Mouse (Mus musculus) liver, postnatal 0 days (tissue): Measurements from ENCODE around the gene Ugt1a8. TPM values are rescaled to one million over a fixed set of nuclear protein-coding genes. Genes with fewer than 3 reads are reported as not detected.

Experiments used
- ATAC-seq: fragments of 200-750 bp; cut with Nextera tagmentation; 2 replicates; pipeline ENCODE4 v1.8.0; 2017; ENCODE audit warnings: mild to moderate bottlenecking, moderate library complexity
- DNase-seq: peaks from one replicate; pipeline ENCODE4 v3.0.0-alpha.2; 2016
- H3K27ac ChIP-seq: fragments of 300-500 bp; sonication (generic); 2 replicates; pipeline ENCODE4 v1.5.1; 2014; ENCODE audit warnings: antibody characterized with exemption, moderate library complexity, mild to moderate bottlenecking, low read depth
- H3K27me3 ChIP-seq: fragments of 300-500 bp; sonication (generic); 2 replicates; pipeline ENCODE4 v1.6.1; 2014; ENCODE audit warnings: low read length, control low read depth, mixed read lengths; ENCODE audit not compliant: insufficient read depth
- H3K36me3 ChIP-seq: fragments of 300-500 bp; sonication (generic); replicated peaks from 2 replicates; pipeline ENCODE4 v1.6.1; 2014; ENCODE audit warnings: mild to moderate bottlenecking, control low read depth, low read length, moderate library complexity, mixed read lengths; ENCODE audit not compliant: insufficient read depth
- H3K4me1 ChIP-seq: fragments of 300-500 bp; sonication (generic); 2 replicates; pipeline ENCODE4 v1.6.1; 2014; ENCODE audit warnings: antibody characterized with exemption, mild to moderate bottlenecking, control low read depth; ENCODE audit not compliant: insufficient read depth
- H3K4me2 ChIP-seq: fragments of 300-500 bp; sonication (generic); 2 replicates; pipeline ENCODE4 v1.6.1; 2014; ENCODE audit warnings: low read depth, mild to moderate bottlenecking, low read length, moderate library complexity, mixed read lengths
- H3K4me3 ChIP-seq: fragments of 300-500 bp; sonication (generic); 2 replicates; pipeline ENCODE4 v1.5.1; 2014; ENCODE audit warnings: low read depth, low read length
- H3K9ac ChIP-seq: fragments of 300-500 bp; sonication (generic); replicated peaks from 2 replicates; pipeline ENCODE4 v1.6.1; 2014; ENCODE audit warnings: mild to moderate bottlenecking, moderate library complexity
- H3K9me3 ChIP-seq: fragments of 300-500 bp; sonication (generic); 2 replicates; pipeline ENCODE4 v1.6.1; 2016; ENCODE audit warnings: mild to moderate bottlenecking, control low read depth, low read length, mixed read lengths
- CTCF ChIP-seq: sonication (generic); IDR thresholded peaks from 2 replicates; pipeline ENCODE4 v1.5.1; 2016; ENCODE audit warnings: antibody characterized with exemption, low read depth
- EP300 ChIP-seq: IDR thresholded peaks from 2 replicates; pipeline ENCODE4 v1.6.1; 2016; ENCODE audit warnings: antibody characterized with exemption, low read depth, mild to moderate bottlenecking
- WGBS: fragments of 180-500 bp; shearing (Covaris S2); extraction: QIAGEN DNeasy Blood & Tissue Kit; methylation state at CpG from one replicate; pipeline ENCODE4 v1.1.7; 2014; ENCODE audit not compliant: insufficient replicate concordance; 5-methylcytosine and 5-hydroxymethylcytosine counted together
- polyA plus RNA-seq: library from polyadenylated mRNA; unstranded; fragments of >200 nt; fragmentation: Nextera tagmentation; extraction: Ambion mirVana; gene quantifications from 2 replicates; pipeline ENCODE4 v1.2.1, GENCODE M21; 2015

Ugt1a8 gene
- polyA plus RNA-seq, 1 experiment from 2014 or later = not detected

DNA sequence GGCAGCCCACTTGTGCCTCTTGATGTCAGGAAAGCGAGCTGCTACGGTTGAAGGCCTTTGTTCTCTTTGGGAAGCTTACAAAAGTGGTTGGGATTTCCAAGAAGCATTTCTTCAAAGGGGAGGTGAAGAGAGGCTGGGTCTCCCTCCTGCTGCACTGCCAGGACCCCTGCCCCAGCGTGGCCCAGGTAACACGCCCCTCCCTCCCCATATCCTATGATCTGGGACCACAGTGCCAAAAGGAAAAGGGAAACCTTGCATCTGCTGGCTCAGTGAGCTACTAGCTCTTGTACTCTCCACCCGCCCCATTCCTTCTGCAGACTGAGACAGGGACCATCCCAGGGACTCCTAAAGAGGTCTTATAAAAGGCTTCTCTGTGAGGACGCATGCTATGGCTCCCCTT is 170.1 kb downstream of the Ugt1a8 start:
- no peaks in the 10 kb centered on the region for H3K27me3 ChIP-seq
- H3K4me2 ChIP-seq = no peak overlapping the region
- ATAC-seq = no peak
- peaks cover 65% of the 10 kb centered on the region for H3K4me1 ChIP-seq
- WGBS = 75% methylated on average over 6 of the region's 6 CpGs
- H3K4me3 ChIP-seq = no peak overlapping the region
- peaks cover 16% of the 10 kb centered on the region for H3K36me3 ChIP-seq
- H3K9ac ChIP-seq = no peak overlapping the region
- no peak overlapping the region for H3K27ac ChIP-seq
- no peak for DNase-seq
- TF ChIP-seq CTCF (no peak), EP300 (no peak)
- H3K9me3 ChIP-seq = no peaks in the 10 kb centered on the region

GRCm38 (mm10) chr1:88258361-88258760 is 170.7 kb downstream of the Ugt1a8 start:
- no peaks in the 10 kb centered on the region for H3K9me3 ChIP-seq
- ATAC-seq = no peak
- H3K4me3 ChIP-seq = no peak overlapping the region
- H3K27ac ChIP-seq = no peak overlapping the region
- no peak overlapping the region for H3K9ac ChIP-seq
- DNase-seq = no peak
- peaks cover 23% of the 10 kb centered on the region for H3K36me3 ChIP-seq
- 60% methylated on average over 6 of the region's 6 CpGs for whole genome bisulfite sequencing
- H3K4me2 ChIP-seq = no peak overlapping the region
- TF ChIP-seq EP300 (no peak), CTCF (no peak)
- peaks cover 60% of the 10 kb centered on the region for H3K4me1 ChIP-seq
- H3K27me3 ChIP-seq = no peaks in the 10 kb centered on the region

DNA sequence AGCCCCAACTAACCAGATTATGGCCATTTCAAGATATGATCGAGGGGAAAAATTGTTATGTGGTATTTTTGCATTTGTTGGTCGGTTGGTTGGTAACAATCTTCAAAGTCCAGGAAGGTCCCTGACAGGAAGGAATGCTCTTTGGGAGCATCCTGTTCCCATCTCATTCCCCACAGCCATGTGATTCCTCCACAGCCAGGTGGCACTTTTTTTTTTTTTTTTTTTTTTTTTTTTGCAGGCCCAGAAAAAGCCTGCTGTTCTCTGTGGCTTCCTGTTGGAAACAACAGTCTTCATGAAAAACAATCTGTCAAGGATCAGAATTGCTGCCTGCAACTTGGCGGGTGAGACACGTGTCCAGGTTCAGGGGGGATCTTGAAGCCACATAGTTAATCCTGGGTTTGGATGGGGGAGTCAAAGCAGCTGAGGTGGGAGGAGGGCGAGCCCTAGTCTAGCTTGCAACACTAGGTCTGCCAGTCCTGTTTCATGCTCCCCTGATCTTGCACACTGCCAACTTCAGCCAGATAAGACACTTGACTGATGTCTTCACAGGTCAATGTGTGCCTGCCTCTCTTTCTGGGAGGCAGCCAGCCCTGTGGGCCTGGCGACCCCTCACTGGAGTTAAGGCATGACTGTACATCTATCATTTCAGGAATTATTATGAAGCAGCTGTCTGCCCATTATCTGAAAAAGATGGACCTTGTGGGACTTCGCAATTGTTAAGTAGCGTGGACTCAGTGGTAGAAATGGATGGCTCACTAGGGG is 171.4 kb downstream of the Ugt1a8 start:
- no peak for ATAC-seq
- no peaks in the 10 kb centered on the region for H3K9me3 ChIP-seq
- H3K4me2 ChIP-seq = no peak overlapping the region

GRCm38 (mm10) chr1:88259643-88260024 is 172.0 kb downstream of the Ugt1a8 start:
- Histone ChIP-seq H3K4me2 (no peak overlapping the region), H3K9me3 (no peaks in the 10 kb centered on the region), H3K4me1 (peaks cover 54% of the 10 kb centered on the region), H3K27ac (peak overlapping the region; percentile 53), H3K9ac (0 out of 2 replicates have a peak overlapping the region, but pooled peaks have one; percentile 1), H3K4me3 (no peak overlapping the region), H3K36me3 (peaks cover 36% of the 10 kb centered on the region), H3K27me3 (no peaks in the 10 kb centered on the region)
- TF ChIP-seq EP300 = no peak
- TF ChIP-seq CTCF = no peak
- no peak for DNase-seq
- peak; percentile 4 for ATAC-seq
- WGBS = 70% methylated on average over 4 of the region's 4 CpGs

More for the DNA sequence above, 171.4 kb downstream of the Ugt1a8 start:
- no peak overlapping the region for H3K4me3 ChIP-seq
- H3K36me3 ChIP-seq = peaks cover 30% of the 10 kb centered on the region
- no peak for DNase-seq
- peaks cover 54% of the 10 kb centered on the region for H3K4me1 ChIP-seq
- 60% methylated on average over 8 of the region's 8 CpGs for WGBS
- TF ChIP-seq EP300 (no peak), CTCF (no peak)
- 0 out of 2 replicates have a peak overlapping the region, but pooled peaks have one; percentile 1 for H3K9ac ChIP-seq
- H3K27ac ChIP-seq = peak overlapping the region; percentile 53
- no peaks in the 10 kb centered on the region for H3K27me3 ChIP-seq

GRCm38 (mm10) chr1:88260114-88260513 is 172.5 kb downstream of the Ugt1a8 start:
- peak overlapping the region; percentile 53 for H3K27ac ChIP-seq
- peak; percentile 94 for DNase-seq

GRCm38 (mm10) chr1:88260604-88261377 is 173.2 kb downstream of the Ugt1a8 start:
- Histone ChIP-seq H3K4me1 (peaks cover 54% of the 10 kb centered on the region), H3K27me3 (no peaks in the 10 kb centered on the region), H3K4me2 (0 out of 2 replicates have a peak overlapping the region, but pooled peaks have one; percentile 1), H3K36me3 (peaks cover 47% of the 10 kb centered on the region), H3K4me3 (no peak overlapping the region), H3K27ac (peak overlapping the region; percentile 53), H3K9ac (no peak overlapping the region), H3K9me3 (no peaks in the 10 kb centered on the region)
- DNase-seq (peak; percentile 69), ATAC-seq (peak; percentile 32)
- no peak for TF ChIP-seq EP300
- no peak for TF ChIP-seq CTCF
- WGBS = 64% methylated on average over 10 of the region's 10 CpGs

More at GRCm38 (mm10) chr1:88260114-88260513, 172.5 kb downstream of the Ugt1a8 start:
- ATAC-seq = peak; percentile 83
- Histone ChIP-seq H3K4me1 (peaks cover 54% of the 10 kb centered on the region), H3K4me2 (peak overlapping the region; percentile 1; the same call in 1 of the 2 replicates), H3K27me3 (no peaks in the 10 kb centered on the region), H3K9me3 (no peaks in the 10 kb centered on the region), H3K4me3 (no peak overlapping the region), H3K36me3 (peaks cover 41% of the 10 kb centered on the region), H3K9ac (0 out of 2 replicates have a peak overlapping the region, but pooled peaks have one; percentile 1)
- TF ChIP-seq EP300 (no peak), CTCF (no peak)
- 50% methylated on average over 6 of the region's 6 CpGs for WGBS
